Mouse (Mus musculus): ENCODE data around the gene Olfr224.
"Not testable (repeated sequence)": the region's sequence is repeated elsewhere in the genome, so short reads cannot be mapped to it uniquely, and the experiment has no call there.

Gene Olfr224

DNA sequence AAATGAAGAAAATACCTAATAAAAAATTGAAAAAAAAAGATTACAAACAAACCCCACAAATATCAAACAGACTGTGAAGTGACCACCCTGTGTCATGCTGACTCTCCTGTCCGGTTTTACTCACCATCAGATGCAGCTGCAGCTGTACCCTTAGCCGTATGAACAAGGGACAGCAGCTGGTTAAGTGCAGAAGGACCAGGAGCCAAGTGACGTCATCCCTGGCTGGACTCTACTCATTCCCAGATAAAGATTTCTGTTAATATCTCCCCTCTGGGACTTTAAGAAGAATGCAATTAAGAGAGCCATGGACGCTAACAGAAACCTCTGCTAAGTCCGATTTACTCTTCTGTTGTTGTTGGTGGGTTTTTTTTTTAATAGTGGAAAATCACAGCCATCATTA, at the start of gene Olfr224:
Gene Olfr224, minus strand, starts transcription at position 149 of the 400 bp plus-strand sequence.
- DNase-seq (ENCODE audit: low spot score) = no peak

- no peak for DNase-seq (ENCODE audit: low spot score)
These were observed 48.4 kb upstream of the Olfr224 start for GRCm38 (mm10) chr11:58618793-58619192.

GRCm38 (mm10) chr11:58618369-58618768, 48.0 kb upstream of the Olfr224 start:
- DNase-seq (ENCODE audit: low spot score) = no peak

GRCm38 (mm10) chr11:58615975-58616374, 45.6 kb upstream of the Olfr224 start, which contains the start of gene 2210407C18Rik:
2210407C18Rik (minus strand) TSS chr11:58616075.
- no peak for DNase-seq (ENCODE audit: low spot score)

GRCm38 (mm10) chr11:58614526-58614925, 44.2 kb upstream of the Olfr224 start:
- DNase-seq (ENCODE audit: low spot score) = no peak

- no peak for DNase-seq (ENCODE audit: low spot score)
These were observed 43.0 kb upstream of the Olfr224 start for GRCm38 (mm10) chr11:58613359-58613758.

- no peak for DNase-seq (ENCODE audit: low spot score)
These were observed 36.7 kb upstream of the Olfr224 start for GRCm38 (mm10) chr11:58607030-58607429.

DNA sequence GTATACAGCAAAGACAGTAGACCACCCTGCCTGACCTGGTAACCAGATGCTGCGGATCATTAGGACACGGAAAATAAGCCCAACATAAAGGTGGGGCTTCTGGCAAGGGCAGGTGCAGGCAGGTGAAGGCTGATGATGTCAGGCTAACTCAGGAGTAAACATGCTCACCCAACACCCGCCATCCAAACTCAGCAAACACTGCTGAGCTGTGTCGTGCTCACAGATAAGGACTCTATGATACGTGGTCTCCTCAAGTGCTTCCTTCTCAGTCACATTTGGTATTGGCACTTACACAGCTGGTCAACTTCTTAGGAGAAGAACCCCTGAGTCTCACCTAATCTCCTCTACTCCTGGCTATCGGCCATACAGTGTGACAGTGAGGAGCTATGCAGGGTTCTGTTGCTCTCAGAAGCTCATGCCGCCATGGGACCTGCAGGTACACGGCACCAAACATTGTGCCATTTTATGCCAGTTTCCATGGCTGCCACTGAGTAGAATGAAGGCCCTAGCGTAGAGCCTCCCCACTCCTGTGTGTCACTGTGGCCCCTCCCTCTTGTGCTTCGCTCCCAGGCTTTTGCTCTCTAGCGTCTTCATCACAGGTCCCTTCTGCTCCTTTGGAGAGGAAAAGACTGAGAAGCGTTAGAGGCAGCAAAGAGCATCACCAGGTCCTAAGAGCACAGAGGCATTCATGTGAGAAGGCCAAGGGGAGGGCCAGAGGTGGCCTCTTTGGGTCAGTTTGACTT, 36.0 kb upstream of the Olfr224 start:
- no peak for DNase-seq (ENCODE audit: low spot score)

DNA sequence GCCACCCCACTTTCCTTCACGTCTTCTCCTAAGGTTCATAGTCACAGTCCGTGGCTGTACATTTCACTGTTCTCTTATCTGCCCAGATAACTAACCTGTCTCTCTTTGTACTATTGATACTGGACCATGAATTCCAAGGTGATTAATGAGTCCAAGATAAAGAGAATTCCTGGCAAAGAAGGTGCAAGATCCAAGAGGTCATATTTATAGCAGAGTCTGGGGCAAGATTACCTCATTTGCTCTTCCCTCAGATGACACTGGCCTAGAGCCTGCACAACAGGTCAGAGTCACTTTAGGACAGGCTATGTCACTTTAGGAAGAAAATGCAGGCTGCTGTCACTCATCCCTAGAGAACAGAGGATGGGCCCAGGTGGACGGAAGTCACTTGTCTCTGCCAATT, 34.9 kb upstream of the Olfr224 start:
- DNase-seq (ENCODE audit: low spot score) = no peak

GRCm38 (mm10) chr11:58604688-58605087, 34.3 kb upstream of the Olfr224 start:
- no peak for DNase-seq (ENCODE audit: low spot score)

GRCm38 (mm10) chr11:58602800-58603560, 32.6 kb upstream of the Olfr224 start:
- DNase-seq (ENCODE audit: low spot score) = no peak

- DNase-seq (ENCODE audit: low spot score) = no peak
These were observed 31.7 kb upstream of the Olfr224 start for GRCm38 (mm10) chr11:58602062-58602461.

GRCm38 (mm10) chr11:58597837-58598236, 27.5 kb upstream of the Olfr224 start:
- DNase-seq (ENCODE audit: low spot score) = no peak

GRCm38 (mm10) chr11:58594814-58595213, 24.5 kb upstream of the Olfr224 start, which contains the start of gene Olfr324:
Olfr324 (plus strand) TSS chr11:58595114.
- DNase-seq (ENCODE audit: low spot score) = no peak

DNA sequence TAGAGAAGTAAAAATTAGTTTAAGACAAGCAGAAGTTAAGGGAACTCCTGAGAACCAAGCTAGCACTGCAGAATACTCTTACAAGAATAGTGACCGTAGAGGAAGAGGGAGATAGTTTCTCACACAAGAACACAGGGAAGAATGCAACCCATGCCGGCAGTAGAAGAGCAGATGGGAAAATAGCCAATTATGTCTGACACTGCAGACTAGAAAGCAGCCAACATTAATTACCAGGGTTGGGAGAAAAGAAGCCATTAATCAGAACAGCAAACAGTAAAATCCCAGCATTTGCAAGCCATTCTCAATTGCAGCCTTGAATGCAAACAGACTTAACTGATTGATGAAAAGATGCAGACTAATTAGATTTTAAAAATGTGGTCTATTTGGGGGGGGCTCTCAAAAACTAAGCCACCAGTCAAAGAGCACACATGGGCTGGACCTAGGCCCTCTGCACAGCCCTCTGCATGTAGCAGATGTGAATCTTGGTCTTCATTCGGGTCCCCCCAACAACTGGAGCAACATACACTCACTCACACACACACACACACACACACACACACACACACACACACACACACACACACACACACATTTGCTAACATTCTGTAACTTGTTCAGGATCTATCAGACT, 18.4 kb upstream of the Olfr224 start:
- DNase-seq (ENCODE audit: low spot score) = no peak

GRCm38 (mm10) chr11:58587898-58588348, 17.6 kb upstream of the Olfr224 start:
- peak; percentile 3 for DNase-seq (ENCODE audit: low spot score)

GRCm38 (mm10) chr11:58578636-58579035, 8.3 kb upstream of the Olfr224 start:
- no peak for DNase-seq (ENCODE audit: low spot score)

- DNase-seq (ENCODE audit: low spot score) = no peak
These were observed 7.1 kb upstream of the Olfr224 start, which contains the start of gene Olfr325 for GRCm38 (mm10) chr11:58577430-58577829. Olfr325 (plus strand) TSS chr11:58577730.

- no peak for DNase-seq (ENCODE audit: low spot score)
These were observed 14.8 kb downstream of the Olfr224 start, which contains the start of gene Olfr328 for GRCm38 (mm10) chr11:58555536-58555935. Olfr328 (minus strand) TSS chr11:58555636.

- no peak for DNase-seq (ENCODE audit: low spot score)
These were observed 24.0 kb downstream of the Olfr224 start, which contains the start of gene Olfr329-ps for GRCm38 (mm10) chr11:58546322-58546721. Olfr329-ps (minus strand) TSS chr11:58546422.

DNA sequence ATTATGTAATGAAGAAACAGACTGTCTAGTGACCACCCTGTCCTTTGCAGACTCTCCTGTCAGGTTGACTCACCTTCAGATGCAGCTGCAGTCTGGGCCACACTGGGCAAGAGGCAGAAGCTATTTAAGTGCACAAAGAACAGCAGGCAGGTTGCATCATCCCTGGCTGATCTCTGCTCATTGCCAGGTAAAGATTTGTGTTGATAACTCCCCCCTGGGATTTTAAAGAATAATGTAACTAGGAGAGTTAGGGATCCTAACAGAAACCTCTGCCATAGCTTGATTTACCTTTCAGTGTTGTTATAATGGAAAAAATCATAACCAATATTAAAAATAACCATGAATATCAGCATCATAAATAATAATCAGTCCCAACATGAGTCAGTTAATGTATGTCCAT, 35.6 kb downstream of the Olfr224 start, which contains the start of gene Olfr330:
Gene Olfr330, minus strand, starts transcription at position 101 of the 400 bp plus-strand sequence.
- not testable (repeated sequence) for DNase-seq (ENCODE audit: low spot score)

- DNase-seq (ENCODE audit: low spot score) = peak; percentile 3
These were observed 50.6 kb downstream of the Olfr224 start for GRCm38 (mm10) chr11:58519756-58520155.

Measured in lung, postnatal 25 days (tissue).